Mouse (Mus musculus) CH12.LX (cell line): ENCODE measurements around the gene Degs2.

Experiments
- E2F4 ChIP-seq: IDR thresholded peaks from 2 replicates; pipeline ENCODE4 v1.6.1; 2011; ENCODE audit warnings: low read depth, low read length, improper control_type of control experiment; ENCODE audit not compliant: insufficient replicate concordance
- EP300 ChIP-seq: IDR thresholded peaks from 2 replicates; pipeline ENCODE4 v1.6.1; 2011; ENCODE audit warnings: low read length, improper control_type of control experiment
- ETS1 ChIP-seq: conservative IDR thresholded peaks from 2 replicates; pipeline ENCODE4 v1.6.1; 2012; ENCODE audit warnings: low read depth, mild to moderate bottlenecking, inconsistent platforms, low read length, improper control_type of control experiment, moderate library complexity
- GABPA ChIP-seq: IDR thresholded peaks from 2 replicates; pipeline ENCODE4 v1.6.1; 2012; ENCODE audit warnings: low read depth, low read length, improper control_type of control experiment, inconsistent platforms; ENCODE audit not compliant: insufficient replicate concordance
- HCFC1 ChIP-seq: IDR thresholded peaks from 2 replicates; pipeline ENCODE4 v1.6.1; 2012; ENCODE audit warnings: low read depth, mild to moderate bottlenecking, inconsistent platforms, low read length, improper control_type of control experiment
- MAX ChIP-seq: IDR thresholded peaks from 2 replicates; pipeline ENCODE4 v1.6.1; 2011; ENCODE audit warnings: low read length, improper control_type of control experiment
- MAZ ChIP-seq: IDR thresholded peaks from 2 replicates; pipeline ENCODE4 v1.6.1; 2012; ENCODE audit warnings: low read depth, mild to moderate bottlenecking, inconsistent platforms, low read length, improper control_type of control experiment, moderate library complexity
- POLR2A ChIP-seq: IDR thresholded peaks from 2 replicates; pipeline ENCODE4 v1.6.1; 2011; ENCODE audit warnings: low read depth, mild to moderate bottlenecking, improper control_type of control experiment, low read length
- TCF12 ChIP-seq: IDR thresholded peaks from 2 replicates; pipeline ENCODE4 v1.6.1; 2014; ENCODE audit warnings: low read depth, mild to moderate bottlenecking, inconsistent platforms, low read length, improper control_type of control experiment
- USF1 ChIP-seq: IDR thresholded peaks from 2 replicates; pipeline ENCODE4 v1.6.1; 2014; ENCODE audit warnings: low read depth, mild to moderate bottlenecking, inconsistent platforms, low read length, improper control_type of control experiment

- TF ChIP-seq EP300 (no peak), MAX (no peak), ETS1 (no peak), POLR2A (no peak), USF1 (no peak), E2F4 (no peak), HCFC1 (no peak), MAZ (no peak), TCF12 (no peak), GABPA (no peak)
Measured at GRCm38 (mm10) chr12:108742241-108742640, 40.1 kb upstream of the Degs2 start.
